Mouse (Mus musculus): ENCODE results near the gene Plk3. TPM values are rescaled to one million over a fixed set of nuclear protein-coding genes. Genes with fewer than 3 reads are reported as not detected.

The Plk3 gene
- total RNA-seq, 2 experiments from 2014 or later, result 4.2 to 13.5 TPM

- no peak for DNase-seq
Measured at GRCm38 (mm10) chr4:117138295-117139216, 4.8 kb upstream of the Plk3 start.

- peak; percentile 73 for DNase-seq
Measured at GRCm38 (mm10) chr4:117136034-117136433, 2.3 kb upstream of the Plk3 start.

- no peak for DNase-seq
Measured at GRCm38 (mm10) chr4:117134601-117134995, 835 bp upstream of the Plk3 start.

GRCm38 (mm10) chr4:117133366-117133796 lies 382 bp downstream of the Plk3 start:
- no peak for DNase-seq

- no peak for DNase-seq
Measured at GRCm38 (mm10) chr4:117132794-117133143, 994 bp downstream of the Plk3 start.

- no peak for DNase-seq
Measured at GRCm38 (mm10) chr4:117131890-117132793, 1.6 kb downstream of the Plk3 start.

- DNase-seq, result no peak
Measured at GRCm38 (mm10) chr4:117131198-117131597, 2.6 kb downstream of the Plk3 start.

GRCm38 (mm10) chr4:117130790-117131189 lies 3.0 kb downstream of the Plk3 start:
- DNase-seq, result no peak

GRCm38 (mm10) chr4:117127991-117128686 lies 5.6 kb downstream of the Plk3 start:
- DNase-seq, result no peak

- no peak for DNase-seq
Measured at GRCm38 (mm10) chr4:117126675-117127290, 7.0 kb downstream of the Plk3 start, which contains the start of gene Tctex1d4. Tctex1d4 (plus strand) TSS chr4:117126794.

GRCm38 (mm10) chr4:117125910-117126674 lies 7.7 kb downstream of the Plk3 start:
- DNase-seq, result peak; percentile 73

- peak; percentile 69 for DNase-seq
Measured at GRCm38 (mm10) chr4:117125348-117125909, 8.3 kb downstream of the Plk3 start, which contains the start of gene Btbd19. Btbd19 (minus strand) TSS chr4:117125725.

- DNase-seq, result peak; percentile 59
Measured at GRCm38 (mm10) chr4:117124518-117125347, 9.0 kb downstream of the Plk3 start.

- no peak for DNase-seq
Measured at GRCm38 (mm10) chr4:117124218-117124517, 9.6 kb downstream of the Plk3 start.

- no peak for DNase-seq
Measured at GRCm38 (mm10) chr4:117123546-117124217, 10.1 kb downstream of the Plk3 start.

GRCm38 (mm10) chr4:117122209-117122608 lies 11.6 kb downstream of the Plk3 start:
- DNase-seq, result no peak

- peak; percentile 95 for DNase-seq
Measured at GRCm38 (mm10) chr4:117120445-117121414, 13.0 kb downstream of the Plk3 start.

GRCm38 (mm10) chr4:117120052-117120444 lies 13.7 kb downstream of the Plk3 start:
- DNase-seq, result no peak
